9 mouse cellular contexts compared by ENCODE assay signal in the genomic region with DNA sequence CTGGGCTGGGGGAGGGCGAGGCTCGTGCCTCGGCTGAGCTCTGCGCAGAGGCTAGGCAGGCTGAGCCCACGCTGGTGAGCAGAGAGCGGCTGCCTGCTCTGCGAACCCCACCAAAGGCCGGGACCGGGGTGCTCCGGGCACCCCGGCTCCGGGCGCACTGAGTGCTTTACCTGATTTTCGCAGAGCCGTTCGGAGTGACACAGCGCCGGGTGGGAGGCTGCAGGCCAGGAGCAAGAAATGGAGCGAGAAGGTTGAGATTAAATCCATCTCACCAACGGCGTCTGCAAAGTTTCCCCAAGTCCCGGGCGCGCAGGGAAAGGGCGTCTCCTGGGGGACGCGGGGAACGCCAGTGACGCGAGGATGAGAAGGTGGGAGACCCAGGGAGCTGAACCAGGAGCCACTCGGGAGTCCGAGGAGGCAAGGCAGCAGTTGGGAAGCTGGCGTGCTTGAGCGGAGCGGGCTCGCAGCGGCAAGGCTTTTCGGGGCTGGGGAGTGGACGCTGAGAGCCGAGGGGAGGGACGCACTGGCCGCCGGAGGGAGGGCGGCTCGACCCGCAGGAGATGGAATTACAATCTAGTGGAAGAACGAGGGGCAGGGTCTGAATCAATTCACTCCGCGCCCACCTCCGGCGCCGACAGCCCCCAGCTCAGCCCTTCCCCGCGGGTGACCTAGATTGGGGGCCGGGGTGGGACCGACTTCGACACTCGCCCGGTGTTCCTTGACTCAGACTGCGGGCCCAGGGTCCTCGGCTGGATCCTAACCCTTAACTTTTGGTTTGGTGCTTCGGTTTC. TPM values are rescaled to one million over a fixed set of nuclear protein-coding genes. Genes with fewer than 3 reads are reported as not detected.
DNase-seq lines count a peak whose midpoint lies in the region; ATAC-seq lines count a peak whose summit lies in the region.
"Had no signal": no experiment of that assay in that cellular context is flagged by ENCODE, and none has a peak within 500 bp of the region (broad histone marks: within the 10 kb centered on the region; RNA-seq: fewer than 3 reads in every experiment).

Gene Egflam (minus strand): TSS at position 578 of the 791 bp plus-strand sequence.

- peak within 1 kb of the TSS; percentile 93 for H3K4me2 ChIP-seq in kidney, embryonic 16.5 days (replicated peaks; ENCODE audit: low read depth, low read length)
- H3K4me2 ChIP-seq in midbrain, embryonic 13.5 days (replicated peaks): peak within 1 kb of the TSS; percentile 82

- H3K27me3 ChIP-seq in kidney, embryonic 16.5 days (ENCODE audit: insufficient read depth, low read length): no peaks in the 10 kb centered on the region
- H3K27me3 ChIP-seq in midbrain, embryonic 13.5 days: peaks cover 33% of the 10 kb centered on the region

- peak within 1 kb of the TSS; percentile 77 for H3K9ac ChIP-seq in kidney, embryonic 16.5 days (replicated peaks; ENCODE audit: low read length)
- peak within 1 kb of the TSS; percentile 66 for H3K9ac ChIP-seq in midbrain, embryonic 13.5 days (replicated peaks)

- H3K4me1 ChIP-seq in kidney, embryonic 16.5 days (ENCODE audit: insufficient read depth, low read length): peaks cover 8% of the 10 kb centered on the region; the same call in 1 of the 2 replicates
- peaks cover 5% of the 10 kb centered on the region; the same call in 1 of the 2 replicates for H3K4me1 ChIP-seq in brown adipose tissue, adult 24 weeks (ENCODE audit: control insufficient read depth, insufficient read depth, insufficient read length, low read length)
- H3K4me1 ChIP-seq in midbrain, embryonic 13.5 days (replicated peaks): peaks cover 11% of the 10 kb centered on the region

- intact Hi-C loops in gastrocnemius, postnatal 36 days (cut with DNase I): no loop called here

- WGBS in kidney, embryonic 16.5 days: under 1% methylated on average over 62 of the region's 62 CpGs
- WGBS in midbrain, embryonic 13.5 days: under 1% methylated on average over 62 of the region's 62 CpGs

- H3K4me3 ChIP-seq in kidney, embryonic 16.5 days (ENCODE audit: low read length): peak within 1 kb of the TSS; percentile 72
- peak within 1 kb of the TSS; percentile 81 for H3K4me3 ChIP-seq in brown adipose tissue, adult 24 weeks (ENCODE audit: insufficient read depth, low read depth, low read length)
- H3K4me3 ChIP-seq in midbrain, embryonic 13.5 days (replicated peaks): peak within 1 kb of the TSS; percentile 49

- no peak for DNase-seq in kidney, adult 18-20 months
- DNase-seq in gastrocnemius, postnatal 36 days: peak; percentile 7 to 18
- DNase-seq in kidney, postnatal 14 days: peak; percentile 35
- peak; percentile 2 to 13 for DNase-seq in urinary bladder, postnatal 36 days (ENCODE audit: low spot score in 2 of 2)
- DNase-seq in spleen, adult 18-20 months: no peak

- ATAC-seq in kidney, embryonic 16.5 days (ENCODE audit: low FRiP score, low TSS enrichment): peak; percentile 83
- ATAC-seq in midbrain, embryonic 13.5 days: peak; percentile 86

- H3K36me3 ChIP-seq in kidney, embryonic 16.5 days (ENCODE audit: insufficient read depth, low read length): no peaks in the 10 kb centered on the region
- H3K36me3 ChIP-seq in midbrain, embryonic 13.5 days: no peaks in the 10 kb centered on the region

- H3K9me3 ChIP-seq in kidney, embryonic 16.5 days (ENCODE audit: low read length): no peaks in the 10 kb centered on the region
- no peaks in the 10 kb centered on the region for H3K9me3 ChIP-seq in midbrain, embryonic 13.5 days

- peak within 1 kb of the TSS; percentile 73 for H3K27ac ChIP-seq in kidney, embryonic 16.5 days (ENCODE audit: low read length)
- H3K27ac ChIP-seq in brown adipose tissue, adult 24 weeks (replicated peaks; ENCODE audit: low read depth, low read length): peak within 1 kb of the TSS; percentile 68
- peak within 1 kb of the TSS; percentile 33; the same call in 1 of the 2 replicates for H3K27ac ChIP-seq in midbrain, embryonic 13.5 days

RNA-seq across cellular contexts. Expression of gene Egflam, which starts in this region (rescaled TPM):
- polyA plus RNA-seq in kidney, embryonic 16.5 days (2015; fragmentation: Nextera tagmentation; extraction: Ambion mirVana): 24.3 and 26.1 TPM in 2 replicates
- polyA plus RNA-seq in brown adipose tissue, adult 24 weeks (2012; ENCODE audit: insufficient read depth, insufficient read length, missing spikeins): 1.4 and 3.1 TPM in 2 replicates
- 10 to 100 TPM; 12.2 to 13.8 TPM for total RNA-seq in gastrocnemius, postnatal 36 days (2021)
- polyA plus RNA-seq in midbrain, embryonic 13.5 days (2015; fragmentation: Nextera tagmentation; extraction: Ambion mirVana): 5.7 and 7.7 TPM in 2 replicates
- total RNA-seq: MEL had no signal

Comparison
In these comparisons a context has a peak if more than half of its experiments do, and no peak if none do; other contexts are left out.
1. DNase-seq: peak in gastrocnemius, postnatal 36 days (2 of 2), kidney, postnatal 14 days (single experiment) and urinary bladder, postnatal 36 days (2 of 2); none in kidney, adult 18-20 months (single experiment) and spleen, adult 18-20 months (0 of 2).
2. Peak in every context shown above with its lines, with median percentiles within 50 percentile points of each other: H3K27ac ChIP-seq and H3K4me3 ChIP-seq.